Mouse (Mus musculus) CH12.LX (cell line): Measurements from ENCODE around the gene Alyref2.

Experiments
- CHD1 ChIP-seq: IDR thresholded peaks from 2 replicates; pipeline ENCODE4 v1.6.1; 2012; ENCODE audit warnings: low read depth, low read length, improper control_type of control experiment, inconsistent platforms
- CTCF ChIP-seq, 2 experiments: IDR thresholded peaks in 1 of 2; conservative IDR thresholded peaks in 1 of 2; 2 replicates each; pipeline ENCODE4 v1.5.1; 2011 to 2012; ENCODE audit warnings: low read depth in 2 of 2, low read length in 2 of 2, improper control_type of control experiment in 1 of 2, inconsistent platforms in 1 of 2, mild to moderate bottlenecking in 1 of 2, moderate library complexity in 1 of 2
- E2F4 ChIP-seq: IDR thresholded peaks from 2 replicates; pipeline ENCODE4 v1.6.1; 2011; ENCODE audit warnings: low read depth, low read length, improper control_type of control experiment; ENCODE audit not compliant: insufficient replicate concordance
- EP300 ChIP-seq: IDR thresholded peaks from 2 replicates; pipeline ENCODE4 v1.6.1; 2011; ENCODE audit warnings: low read length, improper control_type of control experiment
- GABPA ChIP-seq: IDR thresholded peaks from 2 replicates; pipeline ENCODE4 v1.6.1; 2012; ENCODE audit warnings: low read depth, low read length, improper control_type of control experiment, inconsistent platforms; ENCODE audit not compliant: insufficient replicate concordance
- HCFC1 ChIP-seq: IDR thresholded peaks from 2 replicates; pipeline ENCODE4 v1.6.1; 2012; ENCODE audit warnings: low read depth, mild to moderate bottlenecking, inconsistent platforms, low read length, improper control_type of control experiment
- MAX ChIP-seq: IDR thresholded peaks from 2 replicates; pipeline ENCODE4 v1.6.1; 2011; ENCODE audit warnings: low read length, improper control_type of control experiment
- MEF2A ChIP-seq: IDR thresholded peaks from 2 replicates; pipeline ENCODE4 v1.6.1; 2014; ENCODE audit warnings: low read depth, mild to moderate bottlenecking, inconsistent platforms, low read length, improper control_type of control experiment, borderline replicate concordance
- MYC ChIP-seq: IDR thresholded peaks from 2 replicates; pipeline ENCODE4 v1.6.1; 2011; ENCODE audit warnings: low read depth, mild to moderate bottlenecking, improper control_type of control experiment, low read length
- POLR2A ChIP-seq: IDR thresholded peaks from 2 replicates; pipeline ENCODE4 v1.6.1; 2011; ENCODE audit warnings: low read depth, mild to moderate bottlenecking, improper control_type of control experiment, low read length
- RCOR1 ChIP-seq: conservative IDR thresholded peaks from 2 replicates; pipeline ENCODE4 v1.6.1; 2012; ENCODE audit warnings: low read depth, mild to moderate bottlenecking, inconsistent platforms, low read length, improper control_type of control experiment
- USF1 ChIP-seq: IDR thresholded peaks from 2 replicates; pipeline ENCODE4 v1.6.1; 2014; ENCODE audit warnings: low read depth, mild to moderate bottlenecking, inconsistent platforms, low read length, improper control_type of control experiment
- USF2 ChIP-seq: conservative IDR thresholded peaks from 2 replicates; pipeline ENCODE4 v1.6.1; 2011; ENCODE audit warnings: low read depth, low read length, improper control_type of control experiment
- ZKSCAN1 ChIP-seq: IDR thresholded peaks from 2 replicates; pipeline ENCODE4 v1.6.1; 2012; ENCODE audit warnings: low read depth, inconsistent platforms, low read length, improper control_type of control experiment, borderline replicate concordance

DNA sequence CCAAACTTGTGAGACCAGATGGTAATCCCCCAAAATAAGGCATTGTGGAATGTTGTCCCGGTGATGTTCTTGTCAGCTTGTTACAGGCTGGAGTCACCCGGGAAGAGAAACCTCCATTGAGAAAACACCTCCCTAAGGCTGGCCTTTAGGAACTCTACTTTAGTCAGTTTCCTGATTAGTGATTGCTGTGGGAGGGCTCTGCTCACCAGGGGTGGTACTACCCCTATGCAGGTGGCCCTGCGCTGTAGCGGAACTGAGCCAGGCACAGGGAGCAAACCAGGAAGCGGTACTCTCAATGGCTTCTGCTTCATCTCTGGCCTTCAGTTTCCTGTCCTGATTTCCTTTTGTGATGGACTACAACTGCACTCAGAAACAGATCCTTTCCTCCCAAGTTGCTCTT is 3.4 kb upstream of the Alyref2 start:
- TF ChIP-seq USF2, result no peak
- TF ChIP-seq CTCF (conservative IDR thresholded peaks at IDR 0.05 in 1 of 2, IDR thresholded peaks at IDR 0.05 in 1 of 2; ENCODE audit: low read depth in 2 of 2, low read length in 2 of 2), result no peak
- no peak for TF ChIP-seq GABPA
- TF ChIP-seq MAX, result no peak
- no peak for TF ChIP-seq E2F4
- no peak for TF ChIP-seq ZKSCAN1
- TF ChIP-seq RCOR1, result no peak
- no peak for TF ChIP-seq USF1
- TF ChIP-seq HCFC1, result no peak
- TF ChIP-seq CHD1, result no peak
- TF ChIP-seq EP300, result no peak
- TF ChIP-seq MYC, result no peak
- no peak for TF ChIP-seq MEF2A
- TF ChIP-seq POLR2A, result no peak
